Mouse (Mus musculus) left cerebral cortex, adult 11 months (tissue): ENCODE measurements around the gene Gm5767.

Experiments
- DNase-seq: peaks from one replicate; pipeline ENCODE4 v3.0.0; 2022; ENCODE audit warnings: low spot score

The Gm5767 gene

DNA sequence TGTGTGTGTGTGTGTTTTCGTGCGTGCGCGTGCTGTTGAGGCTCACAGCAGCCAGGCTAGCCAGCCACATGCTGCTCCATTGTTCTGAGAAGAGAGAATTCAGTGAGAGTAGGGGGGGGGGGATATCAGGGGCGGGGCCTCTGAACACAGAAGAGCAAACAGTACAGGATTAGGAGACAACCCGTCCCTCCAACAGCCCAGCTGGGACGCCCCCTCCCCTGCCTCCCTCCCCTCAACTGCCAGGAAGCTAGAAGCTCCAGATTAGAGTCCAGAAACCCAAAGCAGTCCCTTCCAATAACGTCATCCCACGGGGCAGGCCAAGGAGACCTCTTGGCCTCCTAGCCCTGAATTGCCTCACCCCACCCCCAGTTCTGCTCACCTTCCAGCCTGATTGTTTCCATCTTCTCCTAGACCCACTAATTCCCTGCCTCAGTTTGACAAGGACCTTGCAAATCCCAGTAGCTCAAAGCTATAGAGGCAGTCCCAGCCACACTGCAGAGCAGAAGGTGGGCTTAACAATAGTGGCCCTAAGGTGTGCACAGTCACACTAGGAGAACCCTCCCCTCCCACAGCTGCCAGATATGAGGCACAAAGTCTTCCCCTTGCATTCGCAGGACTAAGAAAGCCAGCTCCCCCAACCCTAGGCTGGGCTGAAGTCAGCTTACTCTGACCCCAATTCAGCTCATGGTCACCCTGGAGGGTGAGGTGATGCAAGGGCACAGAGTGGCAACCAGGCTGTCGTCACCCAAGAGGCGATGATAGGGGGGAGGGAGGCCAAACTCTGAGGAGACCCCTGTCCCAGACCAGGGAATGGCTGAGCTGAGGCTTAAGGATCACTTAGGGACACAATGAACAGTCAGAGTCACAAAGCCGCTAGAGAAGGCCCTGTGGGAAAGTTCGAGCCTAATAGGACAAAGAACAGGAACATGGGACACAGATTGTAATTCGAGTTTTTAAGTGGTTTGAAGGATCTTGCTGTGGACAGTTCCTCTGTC lies 10.2 kb upstream of the Gm5767 start:
- DNase-seq, result no peak

DNA sequence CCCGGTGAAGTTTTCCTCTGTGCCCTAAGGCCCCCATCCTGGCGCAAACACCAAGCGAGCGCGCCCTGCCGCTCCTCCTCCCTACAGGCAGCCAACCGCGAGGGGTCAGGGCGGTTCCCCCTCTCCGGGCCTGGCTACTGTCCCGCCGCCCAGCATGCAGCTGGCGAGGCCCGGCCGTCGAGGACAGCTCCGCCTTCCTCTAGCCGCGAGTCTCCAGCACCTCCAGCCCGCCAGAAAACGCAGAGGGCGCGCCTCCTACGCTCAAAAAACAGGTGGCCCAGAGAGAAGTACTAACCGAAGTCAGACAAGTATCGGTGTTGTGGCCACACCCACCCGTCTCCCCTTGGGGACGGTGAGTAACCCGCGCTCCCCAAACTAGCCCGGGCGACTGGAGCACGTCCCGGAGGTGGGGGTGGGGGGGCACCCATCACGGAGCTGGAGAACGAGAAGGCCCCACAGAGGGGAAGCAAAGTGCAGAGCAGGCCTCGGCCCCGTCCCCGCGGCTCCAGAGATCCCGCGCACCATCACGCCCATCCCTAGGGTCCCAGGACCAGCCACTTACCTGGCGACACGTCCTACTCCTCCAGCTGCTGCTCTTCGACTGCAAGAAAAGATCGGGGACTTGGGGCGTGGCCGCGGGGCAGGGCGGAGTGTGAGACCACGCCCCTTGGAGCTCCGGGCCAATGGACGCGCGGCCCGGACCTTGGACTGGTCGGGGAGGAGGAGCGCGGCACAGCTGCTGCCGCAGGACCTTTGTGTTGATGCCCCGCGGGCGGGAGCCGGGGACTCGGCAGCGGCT lies 8.8 kb upstream of the Gm5767 start, which contains the start of gene Carhsp1:
TSS of gene Carhsp1 (minus strand) at position 605 of the 799 bp plus-strand sequence.
- peak; percentile 87 for DNase-seq

DNA sequence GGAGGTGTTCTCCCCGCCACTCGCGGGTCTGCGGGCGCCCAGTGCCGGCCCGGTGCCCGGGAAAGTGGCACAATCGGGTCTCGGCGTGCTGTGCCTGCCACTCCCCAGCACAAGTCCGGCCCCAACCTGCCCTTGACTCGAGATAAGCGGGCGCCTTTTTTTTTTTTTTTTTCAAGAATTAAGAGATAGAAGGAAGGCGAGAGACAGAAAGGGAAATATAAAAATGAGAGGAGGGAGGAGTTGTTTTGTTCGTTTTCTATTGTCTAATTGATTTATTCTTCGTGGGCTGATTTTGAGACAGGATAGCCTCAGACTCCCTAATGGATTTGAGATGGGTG lies 8.3 kb upstream of the Gm5767 start:
- DNase-seq, result no peak

DNA sequence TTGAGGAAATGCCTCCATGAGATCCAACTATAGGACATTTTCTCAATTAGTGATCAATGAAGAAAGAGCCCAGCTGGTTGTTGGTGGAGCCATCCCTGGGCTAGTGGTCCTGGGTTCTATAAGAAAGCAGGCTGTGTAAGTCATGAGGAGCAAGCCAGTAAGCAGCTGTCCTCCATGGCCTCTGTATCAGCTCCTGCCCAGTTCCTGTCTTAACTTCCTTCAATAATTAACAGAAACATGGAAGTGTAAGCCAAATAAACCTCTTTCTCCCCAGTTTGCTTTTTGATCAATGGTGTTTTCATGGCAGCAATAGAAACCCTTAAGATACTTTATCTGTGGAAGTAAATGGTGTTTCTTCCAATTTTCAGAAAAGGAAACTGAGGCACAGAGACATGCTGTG lies 7.8 kb upstream of the Gm5767 start:
- DNase-seq, result no peak

DNA sequence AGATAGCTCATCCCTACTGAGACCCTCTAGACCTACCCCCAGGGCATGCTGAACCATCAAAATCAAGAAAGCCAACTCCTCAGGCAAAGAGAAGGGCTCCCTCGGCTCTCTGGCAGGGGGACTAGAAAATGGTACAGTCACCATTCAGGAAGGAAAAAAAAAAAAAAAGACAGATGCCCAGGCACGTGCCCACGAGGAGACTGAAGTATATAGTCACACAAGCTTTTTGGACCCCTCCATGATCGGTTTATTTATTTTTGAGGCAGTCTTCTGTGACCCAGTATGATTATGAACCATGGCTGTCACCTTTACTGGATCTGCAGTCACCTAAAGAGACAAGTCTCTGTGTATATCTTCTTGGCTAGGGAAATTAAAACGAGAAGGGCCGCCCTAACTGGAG lies 7.2 kb upstream of the Gm5767 start:
- no peak for DNase-seq

DNA sequence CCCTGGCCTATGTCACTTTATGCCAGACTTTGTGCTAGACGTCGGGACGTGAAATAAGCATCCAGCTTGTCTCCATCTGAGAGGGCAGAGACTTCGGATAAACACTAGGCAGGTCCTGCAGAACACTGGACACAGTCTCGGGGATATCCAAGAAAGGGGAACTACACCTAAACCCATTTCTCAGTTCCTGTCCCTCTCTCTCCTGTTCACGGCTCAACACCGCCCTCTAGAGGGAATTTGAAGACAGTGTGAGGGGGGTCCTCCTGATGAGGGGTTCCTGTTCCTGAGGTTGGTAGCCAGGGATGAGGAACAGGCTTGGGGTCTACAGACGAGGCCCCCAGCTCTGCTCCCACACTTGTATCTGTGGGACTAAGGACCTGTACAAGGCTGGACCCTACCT lies 6.4 kb upstream of the Gm5767 start:
- no peak for DNase-seq

DNA sequence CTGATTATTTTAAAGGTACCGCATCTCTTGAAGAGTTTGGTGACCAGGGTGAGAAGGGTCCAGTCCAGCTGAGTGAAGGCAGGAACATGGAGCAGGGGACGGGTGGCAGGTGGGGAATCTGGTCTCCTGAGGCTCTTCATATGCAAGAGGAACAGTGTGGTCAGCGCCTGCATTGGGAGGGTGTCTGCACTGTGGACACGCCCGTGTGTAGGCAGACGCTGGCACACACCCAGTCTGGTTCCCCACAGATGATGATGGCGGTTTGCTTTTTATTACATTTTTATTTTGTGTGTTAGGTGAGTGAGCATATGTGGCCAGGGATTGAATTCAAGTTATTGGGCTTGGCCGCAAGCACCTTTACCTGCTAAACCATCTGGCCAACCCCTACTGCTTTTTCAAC lies 5.0 kb upstream of the Gm5767 start:
- DNase-seq, result no peak

- DNase-seq, result no peak
Measured at GRCm38 (mm10) chr16:8676228-8676627, 4.3 kb upstream of the Gm5767 start.

DNA sequence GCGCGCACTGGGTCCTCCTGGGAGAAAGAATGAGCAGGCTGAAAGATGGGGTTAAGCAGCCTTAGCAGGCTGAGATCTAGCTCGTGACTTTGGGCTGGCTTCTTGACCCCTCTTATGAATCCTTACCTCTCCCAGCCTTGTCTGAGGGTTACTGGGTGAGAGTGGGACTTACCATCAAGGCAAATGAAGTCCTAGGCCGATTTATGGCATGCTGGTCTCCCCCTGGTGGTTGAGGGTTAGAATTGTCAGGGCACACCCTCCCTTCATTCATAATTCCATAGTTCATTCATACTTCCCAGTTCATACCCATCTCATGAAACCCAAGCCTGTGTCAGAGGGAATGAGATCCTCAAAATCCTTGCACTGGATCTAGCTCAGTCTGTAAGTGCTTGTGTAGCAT lies 3.8 kb upstream of the Gm5767 start:
- no peak for DNase-seq

DNA sequence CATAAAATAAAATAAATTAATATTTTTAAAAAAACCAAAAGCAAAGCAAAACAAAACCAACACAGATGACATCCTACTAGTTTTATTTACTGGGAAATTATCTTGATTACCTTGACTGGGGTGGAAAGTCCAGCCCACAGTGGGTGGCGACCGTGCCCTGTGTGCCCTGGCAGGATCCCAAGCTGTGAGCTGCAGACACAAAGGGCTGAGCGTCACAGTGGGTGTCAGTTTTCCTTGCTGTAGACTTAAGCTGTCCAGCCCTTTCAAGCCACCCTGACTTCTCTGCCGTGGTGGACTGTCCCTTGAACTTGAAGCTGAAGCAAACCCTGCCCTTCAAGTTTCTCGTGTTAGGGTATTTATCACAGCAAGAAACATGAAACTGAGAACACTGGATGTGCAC lies 2.5 kb upstream of the Gm5767 start:
- no peak for DNase-seq

DNA sequence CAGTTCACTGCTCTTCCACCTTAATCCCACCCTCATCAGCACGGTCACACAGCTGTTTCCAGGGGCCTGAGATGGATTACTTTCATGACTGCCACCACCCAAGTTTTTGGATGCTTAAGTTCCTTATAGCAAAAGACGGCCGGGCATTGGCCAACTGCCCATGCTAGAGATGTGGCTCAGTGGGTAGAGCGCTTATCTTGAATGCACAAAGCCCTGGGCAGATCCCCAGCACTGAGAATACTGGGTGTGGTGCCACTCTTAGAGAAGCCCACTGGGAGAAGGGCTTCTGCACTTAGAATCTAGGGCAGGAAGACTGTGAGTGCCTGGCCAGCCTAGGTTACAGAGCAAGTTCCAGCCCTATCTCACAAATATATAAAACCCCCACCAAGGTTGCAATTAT lies 1.9 kb upstream of the Gm5767 start:
- DNase-seq, result no peak

DNA sequence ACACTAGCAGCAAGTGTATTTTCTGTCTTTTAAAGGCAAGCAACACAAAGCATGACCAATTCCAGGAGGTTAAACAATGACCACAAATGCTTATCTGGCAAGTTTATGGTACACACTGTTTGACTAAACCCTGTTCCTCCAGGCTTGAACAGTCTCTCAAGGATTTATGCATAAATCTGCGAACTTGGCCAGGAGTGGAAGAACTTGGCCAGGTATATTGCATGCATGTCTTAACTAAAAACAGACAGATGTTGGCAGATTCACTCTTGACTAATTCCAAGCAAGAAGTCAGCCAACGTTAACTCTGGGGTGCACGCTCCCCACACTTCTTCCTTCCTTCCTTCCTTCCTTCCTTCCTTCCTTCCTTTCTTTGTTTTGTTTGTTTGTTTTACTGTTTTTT lies 790 bp upstream of the Gm5767 start:
- DNase-seq, result no peak

- DNase-seq, result no peak
Measured at GRCm38 (mm10) chr16:8685087-8685486, 4.5 kb downstream of the Gm5767 start.

- peak; percentile 77 for DNase-seq
Measured at GRCm38 (mm10) chr16:8686121-8686870, 5.7 kb downstream of the Gm5767 start.

DNA sequence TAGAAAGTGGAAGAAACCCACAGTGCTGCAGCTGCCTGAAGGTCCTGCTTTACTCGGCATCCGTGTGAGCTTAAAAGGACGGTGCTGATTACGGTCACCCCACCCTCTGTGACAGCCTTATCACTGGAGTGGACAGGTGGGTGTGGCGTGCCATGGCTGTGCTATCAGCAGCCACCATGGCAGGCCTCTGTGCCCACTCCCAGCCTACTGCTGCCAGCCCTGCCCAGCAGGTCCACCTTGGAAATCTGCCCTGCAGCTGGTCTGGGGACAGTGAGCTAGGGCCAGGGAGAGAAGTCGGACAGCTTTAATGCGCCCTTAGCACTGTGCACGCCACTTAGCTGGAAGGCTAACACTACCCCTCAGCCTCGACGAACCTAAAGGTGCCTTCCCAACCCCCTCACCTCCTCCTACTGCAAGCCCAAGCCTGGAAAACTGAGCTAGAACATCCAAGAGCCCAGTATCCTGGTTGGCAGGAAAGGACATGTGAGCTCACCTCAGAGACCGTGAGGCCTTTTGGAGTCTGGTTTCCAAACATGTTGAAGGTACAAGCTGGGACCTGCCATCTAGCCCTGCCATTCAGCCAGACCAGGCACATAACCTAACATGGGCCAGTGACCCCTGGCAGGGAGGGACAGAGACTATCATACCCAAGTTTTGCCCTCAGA lies 6.4 kb downstream of the Gm5767 start:
- no peak for DNase-seq

- no peak for DNase-seq
Measured at GRCm38 (mm10) chr16:8687559-8688112, 7.1 kb downstream of the Gm5767 start.

DNA sequence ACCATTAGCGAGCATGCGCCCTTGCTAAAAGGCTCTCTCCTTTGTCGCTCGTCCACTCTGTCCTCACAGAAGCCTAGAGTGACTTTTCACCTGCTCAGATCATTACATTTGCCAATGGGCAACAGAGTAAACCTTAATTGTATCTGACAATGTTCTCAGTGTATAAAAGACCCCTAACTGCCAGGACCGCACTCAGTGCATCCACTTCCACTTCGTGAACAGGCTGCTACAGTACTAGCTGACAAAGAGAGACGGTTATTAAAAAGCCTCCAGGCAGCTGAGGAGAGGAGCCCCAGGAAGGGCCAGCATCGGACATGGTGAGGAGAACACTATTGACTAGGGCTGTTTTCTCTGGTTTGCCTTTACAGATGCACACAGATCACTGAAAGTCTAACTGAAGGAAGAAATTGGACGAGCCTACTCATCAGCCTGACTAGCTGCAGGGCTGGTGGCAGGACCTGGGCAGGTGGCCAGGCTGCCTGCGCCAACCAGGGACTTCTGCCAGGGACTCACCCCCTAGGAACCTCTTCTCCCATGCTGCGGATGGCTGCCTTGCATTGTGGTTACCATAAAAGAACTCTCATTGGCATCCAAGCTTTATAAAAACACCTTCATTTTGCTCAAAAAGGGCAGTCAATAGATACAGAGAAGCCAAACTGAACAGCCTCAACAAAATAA lies 9.5 kb downstream of the Gm5767 start:
- DNase-seq, result no peak

- DNase-seq, result no peak
Measured at GRCm38 (mm10) chr16:8691206-8691605, 10.6 kb downstream of the Gm5767 start.

- no peak for DNase-seq
Measured at GRCm38 (mm10) chr16:8699556-8699955, 19.0 kb downstream of the Gm5767 start.

- DNase-seq, result no peak
Measured at GRCm38 (mm10) chr16:8700586-8700985, 20.0 kb downstream of the Gm5767 start.

- DNase-seq, result no peak
Measured at GRCm38 (mm10) chr16:8711998-8712397, 31.4 kb downstream of the Gm5767 start.
